Mouse (Mus musculus) lung, adult 2 months (tissue): ENCODE data around the gene H2-Q6.
"Not testable (repeated sequence)": the region's sequence is repeated elsewhere in the genome, so short reads cannot be mapped to it uniquely, and the experiment has no call there.

Experiments used
- CTCF ChIP-seq: fragments of 200-500 bp; IDR thresholded peaks from 2 replicates; pipeline ENCODE4 v1.5.1; 2011; ENCODE audit warnings: mild to moderate bottlenecking, low read length, control low read depth; ENCODE audit not compliant: insufficient read depth
- POLR2A ChIP-seq: fragments of 200-500 bp; IDR thresholded peaks from 2 replicates; pipeline ENCODE4 v1.6.1; 2011; ENCODE audit warnings: low read depth, mild to moderate bottlenecking, control low read depth, low read length, borderline replicate concordance; ENCODE audit errors: extremely low read depth

- not testable (repeated sequence) for TF ChIP-seq CTCF, POLR2A
Observed at GRCm38 (mm10) chr17:35424106-35424505, 544 bp upstream of the H2-Q6 start.
